ENCODE assay signal across 25 mouse cellular contexts in the genomic region with DNA sequence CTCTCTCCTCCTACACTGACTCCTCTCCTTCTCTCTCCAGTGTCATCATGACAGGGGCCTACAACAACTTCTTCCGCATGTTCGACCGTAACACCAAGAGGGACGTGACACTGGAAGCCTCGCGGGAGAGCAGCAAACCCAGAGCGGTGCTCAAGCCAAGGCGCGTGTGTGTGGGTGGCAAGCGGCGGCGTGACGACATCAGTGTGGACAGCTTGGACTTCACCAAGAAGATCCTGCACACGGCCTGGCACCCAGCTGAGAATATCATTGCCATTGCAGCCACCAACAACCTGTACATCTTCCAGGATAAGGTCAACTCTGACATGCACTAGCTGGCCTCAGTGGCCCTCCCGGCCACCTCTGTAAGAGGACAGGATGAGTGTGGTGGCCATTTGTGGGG. TPM values are rescaled to one million over a fixed set of nuclear protein-coding genes. Genes with fewer than 3 reads are reported as not detected.
DNase-seq lines count a peak whose midpoint lies in the region; ATAC-seq and TF ChIP-seq lines count a peak whose summit lies in the region.
"Had no signal": no experiment of that assay in that cellular context is flagged by ENCODE, and none has a peak within 500 bp of the region (broad histone marks: within the 10 kb centered on the region; RNA-seq: fewer than 3 reads in every experiment).

No protein-coding gene starts in this region.

- 34% methylated on average over 15 of the region's 15 CpGs for WGBS in cerebellum, adult 2 months
- WGBS in hindbrain, embryonic 10.5 days = 93% methylated on average over 15 of the region's 15 CpGs
- 94% methylated on average over 15 of the region's 15 CpGs for WGBS in hindbrain, embryonic 11.5 days

- no peak overlapping the region for H3K9ac ChIP-seq in hindbrain, embryonic 11.5 days (ENCODE audit: low read depth, low read length)
- H3K9ac ChIP-seq: embryonic facial prominence, embryonic 12.5 days; embryonic facial prominence, embryonic 15.5 days; forebrain, postnatal 0 days; hindbrain, embryonic 14.5 days had no signal

- DNase-seq in cerebellum, adult 2 months = peak; percentile 43 to 48
- no peak for DNase-seq in cerebellum, postnatal 14 days
- DNase-seq in hindbrain, embryonic 10.5 days (ENCODE audit: low spot score) = no peak
- DNase-seq in hindbrain, embryonic 11.5 days (ENCODE audit: low spot score) = no peak
- peak; percentile 28 for DNase-seq in retina, postnatal 1 day
- DNase-seq in retina, embryonic 14.5 days (ENCODE audit: low spot score) = no peak
- DNase-seq: adrenal gland, adult 2 months; adrenal gland, postnatal 14 days; B cell, adult 2 months; cerebellum, adult 9-10 months; forebrain, postnatal 0 days; gastrocnemius, adult 2 months; gastrocnemius, postnatal 14 days; heart, adult 11 months; kidney, adult 18-20 months had no signal

- no peaks in the 10 kb centered on the region for H3K27me3 ChIP-seq in cerebellum, adult 2 months (ENCODE audit: control insufficient read depth, insufficient read depth, low read length)
- H3K27me3 ChIP-seq in hindbrain, embryonic 10.5 days (ENCODE audit: insufficient read depth, poor library complexity, severe bottlenecking) = 0 out of 2 replicates have a peak, but pooled peaks cover 8% of the 10 kb centered on the region
- no peaks in the 10 kb centered on the region for H3K27me3 ChIP-seq in hindbrain, embryonic 11.5 days (ENCODE audit: control insufficient read depth, insufficient read depth, low read length)
- H3K27me3 ChIP-seq: embryonic facial prominence, embryonic 12.5 days; embryonic facial prominence, embryonic 15.5 days had no signal

- H3K4me3 ChIP-seq in cerebellum, adult 2 months (replicated peaks; ENCODE audit: insufficient read depth, low read depth, low read length) = no peak overlapping the region
- H3K4me3 ChIP-seq in hindbrain, embryonic 10.5 days = no peak overlapping the region
- no peak overlapping the region for H3K4me3 ChIP-seq in hindbrain, embryonic 11.5 days (ENCODE audit: low read depth, low read length)
- H3K4me3 ChIP-seq: embryonic facial prominence, embryonic 12.5 days; embryonic facial prominence, embryonic 15.5 days; gastrocnemius, adult 2 months had no signal

- no peaks in the 10 kb centered on the region for H3K36me3 ChIP-seq in hindbrain, embryonic 10.5 days
- no peaks in the 10 kb centered on the region for H3K36me3 ChIP-seq in hindbrain, embryonic 11.5 days (ENCODE audit: control insufficient read depth, insufficient read depth, low read length)
- H3K36me3 ChIP-seq: embryonic facial prominence, embryonic 12.5 days; embryonic facial prominence, embryonic 15.5 days; G1E had no signal

- peaks cover 14% of the 10 kb centered on the region for H3K4me1 ChIP-seq in cerebellum, adult 2 months (ENCODE audit: control insufficient read depth, insufficient read depth, low read length)
- peaks cover 8% of the 10 kb centered on the region; the same call in 1 of the 2 replicates for H3K4me1 ChIP-seq in hindbrain, embryonic 10.5 days (replicated peaks)
- H3K4me1 ChIP-seq in hindbrain, embryonic 11.5 days (replicated peaks; ENCODE audit: control insufficient read depth, insufficient read depth, low read length) = no peaks in the 10 kb centered on the region
- H3K4me1 ChIP-seq: embryonic facial prominence, embryonic 12.5 days; embryonic facial prominence, embryonic 15.5 days had no signal

- H3K4me2 ChIP-seq in hindbrain, embryonic 11.5 days (replicated peaks; ENCODE audit: low read depth, low read length) = no peak overlapping the region
- H3K4me2 ChIP-seq: embryonic facial prominence, embryonic 12.5 days; embryonic facial prominence, embryonic 15.5 days; heart, embryonic 11.5 days; hindbrain, embryonic 14.5 days had no signal

- ATAC-seq in hindbrain, embryonic 11.5 days (ENCODE audit: low FRiP score) = no peak
- ATAC-seq: forebrain, embryonic 14.5 days; forebrain, postnatal 0 days; hindbrain, postnatal 0 days; inflammation-experienced regulatory T-cells, adult 6 months; intestine, embryonic 16.5 days; Patski had no signal

- no peak overlapping the region for H3K27ac ChIP-seq in cerebellum, adult 2 months (ENCODE audit: insufficient read depth, low read length)
- H3K27ac ChIP-seq in hindbrain, embryonic 10.5 days = 0 out of 2 replicates have a peak overlapping the region, but pooled peaks have one; percentile 9
- H3K27ac ChIP-seq in hindbrain, embryonic 11.5 days (ENCODE audit: low read depth, low read length) = no peak overlapping the region
- H3K27ac ChIP-seq: embryonic facial prominence, embryonic 12.5 days; embryonic facial prominence, embryonic 15.5 days; gastrocnemius, adult 2 months; hindbrain, embryonic 14.5 days; hindbrain, postnatal 0 days had no signal

- no peaks in the 10 kb centered on the region for H3K9me3 ChIP-seq in hindbrain, embryonic 10.5 days
- H3K9me3 ChIP-seq in hindbrain, embryonic 11.5 days (ENCODE audit: control insufficient read depth, low read length) = no peaks in the 10 kb centered on the region
- H3K9me3 ChIP-seq: embryonic facial prominence, embryonic 12.5 days; embryonic facial prominence, embryonic 15.5 days had no signal

- TF ChIP-seq POLR2A in cerebellum, adult 2 months (IDR thresholded peaks at IDR 0.05; ENCODE audit: borderline replicate concordance, insufficient read depth, low read length) = no peak

- TF ChIP-seq CTCF in cerebellum, adult 2 months (IDR thresholded peaks at IDR 0.05; ENCODE audit: borderline replicate concordance, insufficient read depth, low read depth, low read length) = no peak

RNA-seq across cellular contexts. Expression of a gene that starts 36.7 kb away (rescaled TPM):
- polyA plus RNA-seq in cerebellum, adult 2 months (2012; rRNA removed) = 27.2 and 28.3 TPM in 2 replicates
- 8.4 and 9.2 TPM in 2 replicates for polyA plus RNA-seq in hindbrain, embryonic 10.5 days (2016; fragmentation: Nextera tagmentation; extraction: Ambion mirVana)
- polyA plus RNA-seq in hindbrain, embryonic 11.5 days (2014; fragmentation: Nextera tagmentation; extraction: Ambion mirVana) = 6.0 and 7.0 TPM in 2 replicates

Comparison
In these comparisons a context has a peak if more than half of its experiments do, and no peak if none do; other contexts are left out.
1. DNase-seq: peak in cerebellum, adult 2 months (2 of 2) and retina, postnatal 1 day (single experiment); none in cerebellum, postnatal 14 days (0 of 2), hindbrain, embryonic 10.5 days (single experiment), hindbrain, embryonic 11.5 days (single experiment) and retina, embryonic 14.5 days (single experiment).